Mouse (Mus musculus) MEL (cell line): ENCODE data around the gene Gm42420. TPM values are rescaled to one million over a fixed set of nuclear protein-coding genes. Genes with fewer than 3 reads are reported as not detected.

Source experiments
- DNase-seq: peaks from one replicate; pipeline ENCODE4 v3.0.0; 2011; ENCODE audit warnings: low read depth, low spot score
- H3K27ac ChIP-seq: 2 replicates; pipeline ENCODE4 v1.5.1; 2012; ENCODE audit warnings: low read depth, mild to moderate bottlenecking, control low read depth, low read length, moderate library complexity; ENCODE audit not compliant: control insufficient read depth
- H3K27me3 ChIP-seq, 2 experiments: fragments of 150-350 bp in 1 of 2; sonication (generic) in 1 of 2; 2 replicates each; pipeline ENCODE4 v1.6.1; 2012; ENCODE audit warnings: low read length in 2 of 2, mild to moderate bottlenecking in 2 of 2, improper control_type of control experiment in 1 of 2, moderate library complexity in 1 of 2; ENCODE audit not compliant: insufficient read depth in 2 of 2, control insufficient read depth in 1 of 2
- H3K36me3 ChIP-seq, 2 experiments: 2 replicates each; pipeline ENCODE4 v1.6.1; 2012 to 2014; ENCODE audit warnings: low read length in 2 of 2, improper control_type of control experiment in 1 of 2, inconsistent platforms in 1 of 2, mild to moderate bottlenecking in 1 of 2; ENCODE audit not compliant: insufficient read depth in 2 of 2, control insufficient read depth in 1 of 2
- H3K4me1 ChIP-seq, 2 experiments: fragments of 150-350 bp in 1 of 2; sonication (generic) in 1 of 2; 2 replicates each; pipeline ENCODE4 v1.6.1; 2012; ENCODE audit warnings: low read length in 2 of 2, improper control_type of control experiment in 1 of 2, mild to moderate bottlenecking in 1 of 2; ENCODE audit not compliant: insufficient read depth in 2 of 2, control insufficient read depth in 1 of 2
- H3K4me3 ChIP-seq, 2 experiments: fragments of 150-350 bp in 1 of 2; sonication (generic) in 1 of 2; 2 replicates each; pipeline ENCODE4 v1.5.1; 2012; ENCODE audit warnings: low read depth in 2 of 2, low read length in 2 of 2, mild to moderate bottlenecking in 2 of 2, moderate library complexity in 2 of 2, control low read depth in 1 of 2, improper control_type of control experiment in 1 of 2; ENCODE audit not compliant: control insufficient read depth in 1 of 2, insufficient read depth in 1 of 2
- H3K79me2 ChIP-seq: 2 replicates; pipeline ENCODE4 v1.6.1; 2012; ENCODE audit warnings: mild to moderate bottlenecking, low read length, moderate library complexity; ENCODE audit not compliant: control insufficient read depth, poor library complexity, insufficient read depth
- H3K9ac ChIP-seq: 2 replicates; pipeline ENCODE4 v1.6.1; 2012; ENCODE audit warnings: low read depth, mild to moderate bottlenecking, control low read depth, low read length, moderate library complexity; ENCODE audit not compliant: control insufficient read depth, poor library complexity, severe bottlenecking
- H3K9me3 ChIP-seq: fragments of 150-350 bp; sonication (generic); replicated peaks from 2 replicates; pipeline ENCODE4 v1.6.1; 2012; ENCODE audit warnings: mild to moderate bottlenecking, low read length, improper control_type of control experiment, moderate library complexity; ENCODE audit not compliant: insufficient read depth
- CHD1 ChIP-seq: IDR thresholded peaks from 2 replicates; pipeline ENCODE4 v1.6.1; 2012; ENCODE audit warnings: low read depth, mild to moderate bottlenecking, inconsistent platforms, low read length, improper control_type of control experiment
- CHD2 ChIP-seq: IDR thresholded peaks from 2 replicates; pipeline ENCODE4 v1.6.1; 2011; ENCODE audit warnings: low read length, improper control_type of control experiment
- HCFC1 ChIP-seq: IDR thresholded peaks from 2 replicates; pipeline ENCODE4 v1.6.1; 2012; ENCODE audit warnings: low read depth, mild to moderate bottlenecking, inconsistent platforms, low read length, improper control_type of control experiment, moderate library complexity
- JUND ChIP-seq: IDR thresholded peaks from 2 replicates; pipeline ENCODE4 v1.6.1; 2011; ENCODE audit warnings: low read depth, mild to moderate bottlenecking, improper control_type of control experiment, low read length
- MAZ ChIP-seq: IDR thresholded peaks from 2 replicates; pipeline ENCODE4 v1.6.1; 2012; ENCODE audit warnings: low read depth, mild to moderate bottlenecking, inconsistent platforms, low read length, improper control_type of control experiment
- NRF1 ChIP-seq: IDR thresholded peaks from 2 replicates; pipeline ENCODE4 v1.6.1; 2014; ENCODE audit warnings: low read depth, mild to moderate bottlenecking, inconsistent platforms, low read length, improper control_type of control experiment, moderate library complexity; ENCODE audit not compliant: poor library complexity, insufficient read depth, severe bottlenecking
- SMC3 ChIP-seq: IDR thresholded peaks from 2 replicates; pipeline ENCODE4 v1.6.1; 2011; ENCODE audit warnings: low read depth, low read length, improper control_type of control experiment
- TBP ChIP-seq: IDR thresholded peaks from 2 replicates; pipeline ENCODE4 v1.8.0; 2011; ENCODE audit warnings: low read depth, low read length, improper control_type of control experiment
- TCF12 ChIP-seq: IDR thresholded peaks from 2 replicates; pipeline ENCODE4 v1.6.1; 2014; ENCODE audit warnings: low read depth, mild to moderate bottlenecking, inconsistent platforms, low read length, improper control_type of control experiment, moderate library complexity
- UBTF ChIP-seq: IDR thresholded peaks from 2 replicates; pipeline ENCODE4 v1.6.1; 2012; ENCODE audit warnings: low read depth, mild to moderate bottlenecking, inconsistent platforms, low read length, improper control_type of control experiment, moderate library complexity, borderline replicate concordance; ENCODE audit not compliant: insufficient read depth
- ZKSCAN1 ChIP-seq: IDR thresholded peaks from 2 replicates; pipeline ENCODE4 v1.6.1; 2012; ENCODE audit warnings: low read depth, mild to moderate bottlenecking, inconsistent platforms, low read length, improper control_type of control experiment, moderate library complexity
- polyA plus RNA-seq, 2 experiments: library from polyadenylated mRNA; stranded (reverse) in 1 of 2; unstranded in 1 of 2; fragments of >175 nt in 1 of 2; fragments of >200 nt in 1 of 2; gene quantifications; 2 replicates each; pipeline versions ENCODE4 v1.2.1 to v1.2.4; 2012; ENCODE audit warnings: low replicate concordance in 2 of 2, low read depth in 1 of 2; ENCODE audit not compliant: insufficient read length in 2 of 2, insufficient read depth in 1 of 2, missing spikeins in 1 of 2
- total RNA-seq: library from RNA; depleted of rRNA; stranded (reverse); fragments of 300-350 nt; gene quantifications from 2 replicates; pipeline ENCODE4 v1.2.3, GENCODE M21; 2012

Gm42420 gene
- total and polyA plus RNA-seq, 3 experiments: 1.5 to 1.9 TPM; not detected in 1

GRCm38 (mm10) chr6:39574951-39575350 is 10.6 kb upstream of the Gm42420 start:
- Histone ChIP-seq H3K27me3 (no peaks in the 10 kb centered on the region), H3K4me3 (no peak overlapping the region; a peak in 1 of 4 replicates), H3K79me2 (peaks cover 5% of the 10 kb centered on the region; the same call in 1 of the 2 replicates), H3K9ac (peak overlapping the region; percentile 94; the same call in 1 of the 2 replicates), H3K27ac (no peak overlapping the region), H3K36me3 (peaks cover 0 to 8% of the 10 kb centered on the region in 2 experiments; a peak in 2 of 4 replicates), H3K4me1 (peaks cover 4 to 8% of the 10 kb centered on the region in 2 experiments; a peak in 3 of 4 replicates), H3K9me3 (no peaks in the 10 kb centered on the region)
- DNase-seq: no peak
- TF ChIP-seq HCFC1: no peak
- TF ChIP-seq UBTF: no peak

DNA sequence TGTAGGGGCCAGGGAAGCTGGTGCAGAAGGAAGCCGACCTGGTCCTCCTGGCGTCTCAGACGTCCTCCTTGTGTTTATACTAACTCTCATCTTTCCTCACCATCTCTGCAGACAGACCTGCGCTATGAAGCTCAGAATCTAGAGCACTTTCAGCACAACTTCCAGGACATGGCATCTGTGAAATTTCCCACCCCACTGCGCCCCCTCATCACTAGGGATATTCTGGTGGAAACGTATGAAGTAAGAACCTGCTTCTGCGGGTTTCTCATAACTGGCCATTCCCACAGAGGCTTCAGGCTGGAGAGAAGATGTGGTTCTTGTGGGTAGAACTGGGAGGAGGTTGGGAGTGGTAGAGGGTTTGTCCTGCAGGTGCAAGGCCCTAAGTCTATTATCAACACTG is 6.0 kb upstream of the Gm42420 start:
- H3K4me1 ChIP-seq: peaks cover 0 to 3% of the 10 kb centered on the region in 2 experiments; a peak in 1 of 4 replicates
- H3K36me3 ChIP-seq: peaks cover 0 to 2% of the 10 kb centered on the region in 2 experiments; a peak in 2 of 4 replicates
- no peak overlapping the region for H3K9ac ChIP-seq
- DNase-seq: no peak
- H3K9me3 ChIP-seq: no peaks in the 10 kb centered on the region
- no peak for TF ChIP-seq ZKSCAN1
- no peak for TF ChIP-seq SMC3
- no peak for TF ChIP-seq CHD1
- TF ChIP-seq TBP: no peak
- TF ChIP-seq CHD2: no peak
- TF ChIP-seq TCF12: no peak
- TF ChIP-seq, all 39 proteins: peak for 0
- H3K27me3 ChIP-seq: no peaks in the 10 kb centered on the region
- H3K79me2 ChIP-seq: no peaks in the 10 kb centered on the region
- no peak overlapping the region for H3K4me3 ChIP-seq
- no peak overlapping the region for H3K27ac ChIP-seq

DNA sequence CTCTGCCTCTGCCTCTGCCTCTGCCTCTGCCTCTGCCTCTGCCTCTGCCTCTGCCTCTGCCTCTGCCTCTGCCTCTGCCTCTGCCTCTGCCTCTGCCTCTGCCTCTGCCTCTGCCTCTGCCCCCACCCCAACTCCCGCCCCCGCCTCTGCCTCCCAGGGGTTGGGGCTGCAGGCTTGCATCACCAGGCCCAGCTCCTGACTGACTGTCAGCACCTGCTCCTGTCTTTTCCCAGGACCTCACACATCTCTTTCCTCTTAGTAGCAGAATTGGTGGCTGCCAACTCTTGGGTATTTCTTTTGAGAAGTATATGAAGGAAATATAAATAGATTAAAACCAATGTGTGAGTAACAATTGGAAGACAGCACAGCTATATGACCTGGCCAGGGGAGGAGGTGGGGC is 5.0 kb upstream of the Gm42420 start:
- H3K79me2 ChIP-seq: no peaks in the 10 kb centered on the region
- no peaks in the 10 kb centered on the region for H3K9me3 ChIP-seq
- H3K36me3 ChIP-seq: no peaks in the 10 kb centered on the region; a peak in 1 of 4 replicates
- no peak overlapping the region for H3K27ac ChIP-seq
- H3K4me1 ChIP-seq: no peaks in the 10 kb centered on the region
- no peak overlapping the region for H3K4me3 ChIP-seq
- H3K27me3 ChIP-seq: no peaks in the 10 kb centered on the region
- no peak overlapping the region for H3K9ac ChIP-seq
- TF ChIP-seq NRF1: no peak
- TF ChIP-seq JUND: no peak
- no peak for TF ChIP-seq MAZ
- no peak for DNase-seq
